Mouse (Mus musculus): Measurements from ENCODE around the gene H2-DMb1.

GRCm38 (mm10) chr17:34194723-34195122 is 41.9 kb downstream of the H2-DMb1 start:
- TF ChIP-seq CTCF (IDR thresholded peaks at IDR 0.05) (no peak), EP300 (IDR thresholded peaks at IDR 0.05) (no peak)

Data from lung, postnatal 0 days (tissue).